Mouse (Mus musculus) heart, adult 8-10 months (tissue): ENCODE data around the gene Rnf145. TPM values are rescaled to one million over a fixed set of nuclear protein-coding genes. Genes with fewer than 3 reads are reported as not detected.
A peak's percentile ranks its signal among the peaks of the same experiment; 100 is the strongest.

Experiments used
- DNase-seq: peaks from one replicate; pipeline ENCODE4 v3.0.0; 2022; ENCODE audit warnings: low spot score
- total RNA-seq, 4 experiments: library from RNA; stranded (reverse); gene quantifications; 2 replicates each; pipeline ENCODE4 v1.2.4; 2022

Rnf145 gene
- total RNA-seq: 10 to 100 TPM; 11.0 to 21.4 (median 13.7) TPM

GRCm38 (mm10) chr11:44518281-44519095 lies at the start of gene Rnf145:
TSS of gene Rnf145 (plus strand) at chr11:44518964.
- peak; percentile 44 for DNase-seq

- peak; percentile 10 for DNase-seq
Observed at GRCm38 (mm10) chr11:44469646-44470431, 48.9 kb upstream of the Rnf145 start.

- peak; percentile 94 for DNase-seq
Observed at GRCm38 (mm10) chr11:44470432-44471336, 48.1 kb upstream of the Rnf145 start, which contains the start of gene Ublcp1. TSS of gene Ublcp1 (minus strand) at chr11:44470498.

DNA sequence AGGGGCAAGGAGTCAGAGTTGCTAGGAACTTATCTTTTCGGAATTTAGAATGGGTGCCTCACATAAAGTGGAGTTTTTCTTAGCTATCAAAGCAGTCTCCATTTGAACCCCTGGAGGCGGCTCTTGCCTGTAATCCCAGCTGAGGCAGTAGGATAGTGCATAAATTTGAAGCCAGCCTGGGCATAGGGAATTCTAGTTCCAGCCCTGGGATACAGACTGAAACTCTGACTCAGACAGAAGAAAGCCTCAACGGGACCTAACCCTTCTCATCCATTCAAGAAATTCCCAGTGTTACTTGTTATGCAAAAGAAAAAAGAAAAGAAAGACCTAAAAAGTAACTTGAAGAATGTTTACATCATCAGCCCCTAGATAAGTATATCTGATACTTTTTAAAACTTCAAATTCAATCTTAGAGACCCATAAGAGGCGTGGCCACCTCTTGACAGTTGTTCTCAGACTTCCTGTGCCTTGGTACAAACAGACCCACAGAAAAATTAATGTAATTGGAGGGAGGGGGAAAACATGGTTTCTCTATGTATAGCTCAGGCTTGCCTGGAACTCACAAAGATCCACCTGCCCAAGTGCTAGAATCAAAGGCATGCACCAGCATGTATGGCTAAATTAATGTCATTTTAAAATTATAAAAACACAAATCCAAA lies 47.3 kb upstream of the Rnf145 start:
- peak; percentile 12 for DNase-seq

- no peak for DNase-seq
Observed at GRCm38 (mm10) chr11:44475467-44475866, 43.3 kb upstream of the Rnf145 start.

GRCm38 (mm10) chr11:44476445-44476844 lies 42.3 kb upstream of the Rnf145 start:
- no peak for DNase-seq

GRCm38 (mm10) chr11:44478382-44478781 lies 40.4 kb upstream of the Rnf145 start:
- DNase-seq: no peak

DNA sequence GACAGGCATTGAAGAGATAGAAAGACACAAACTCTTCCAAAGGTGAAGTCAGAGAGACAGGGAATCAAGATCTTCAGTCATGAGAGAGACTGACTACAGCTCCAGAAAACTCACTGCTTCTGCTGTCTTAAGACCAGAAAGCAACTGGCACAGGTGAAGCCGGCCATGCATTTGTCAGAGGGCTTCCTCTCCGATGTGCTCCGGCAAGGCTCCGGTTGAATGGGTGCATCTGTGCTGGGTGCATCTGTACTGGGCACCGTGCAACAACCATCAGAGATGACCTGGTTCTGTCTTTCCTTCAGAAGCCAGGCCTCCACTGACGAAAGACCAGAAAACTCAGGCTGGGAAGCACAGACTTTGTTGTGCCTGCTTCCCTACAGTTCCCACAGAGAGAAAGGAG lies 38.5 kb upstream of the Rnf145 start:
- no peak for DNase-seq

DNA sequence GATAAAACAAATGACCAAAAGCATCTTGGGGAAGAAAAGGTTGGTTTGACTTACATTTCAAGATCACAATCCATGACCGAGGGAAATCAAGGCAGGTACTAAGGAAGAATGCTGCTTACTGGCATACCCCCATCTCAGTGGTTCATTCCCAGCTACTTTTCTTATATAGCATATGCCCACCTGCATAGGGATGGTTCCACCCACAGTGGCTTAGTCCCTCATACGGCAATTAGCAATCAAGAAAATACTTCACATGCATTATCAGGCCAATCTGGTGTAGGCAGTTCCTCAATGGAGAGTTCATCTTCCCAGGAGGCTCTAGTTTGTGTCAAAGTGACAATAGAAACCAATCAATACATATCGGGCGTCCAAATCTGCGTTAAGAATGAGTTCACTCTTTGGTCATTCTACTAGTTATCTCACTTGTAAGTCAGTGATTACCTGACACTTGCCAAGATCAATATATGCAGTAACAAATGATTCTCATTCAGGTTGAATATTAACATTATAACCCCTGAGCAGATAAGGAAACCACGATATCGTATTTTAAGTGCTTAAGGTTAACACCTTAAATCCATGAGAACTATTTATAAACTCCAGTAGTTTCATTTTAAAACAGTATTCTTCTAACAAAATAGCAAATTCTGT lies 33.6 kb upstream of the Rnf145 start:
- DNase-seq: no peak

DNA sequence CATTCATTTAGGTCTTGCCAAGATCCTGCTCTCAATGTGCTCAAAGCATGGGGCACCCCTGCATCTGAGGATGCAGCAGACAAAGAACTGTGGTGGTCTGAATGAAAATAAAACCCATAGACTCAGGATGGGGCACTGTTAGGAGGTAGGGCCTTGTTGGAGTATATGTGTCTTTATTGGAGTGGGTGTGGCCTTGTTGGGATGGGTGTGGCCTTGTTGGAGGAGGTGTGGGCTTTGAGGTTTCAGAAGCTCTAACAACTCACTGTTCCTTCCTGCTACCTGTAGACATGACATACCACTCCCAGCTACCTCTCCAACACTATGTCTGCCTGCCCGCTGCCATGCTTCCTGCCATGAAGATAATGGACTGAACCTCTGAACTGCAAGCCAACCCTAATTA lies 29.6 kb upstream of the Rnf145 start:
- DNase-seq: no peak

DNA sequence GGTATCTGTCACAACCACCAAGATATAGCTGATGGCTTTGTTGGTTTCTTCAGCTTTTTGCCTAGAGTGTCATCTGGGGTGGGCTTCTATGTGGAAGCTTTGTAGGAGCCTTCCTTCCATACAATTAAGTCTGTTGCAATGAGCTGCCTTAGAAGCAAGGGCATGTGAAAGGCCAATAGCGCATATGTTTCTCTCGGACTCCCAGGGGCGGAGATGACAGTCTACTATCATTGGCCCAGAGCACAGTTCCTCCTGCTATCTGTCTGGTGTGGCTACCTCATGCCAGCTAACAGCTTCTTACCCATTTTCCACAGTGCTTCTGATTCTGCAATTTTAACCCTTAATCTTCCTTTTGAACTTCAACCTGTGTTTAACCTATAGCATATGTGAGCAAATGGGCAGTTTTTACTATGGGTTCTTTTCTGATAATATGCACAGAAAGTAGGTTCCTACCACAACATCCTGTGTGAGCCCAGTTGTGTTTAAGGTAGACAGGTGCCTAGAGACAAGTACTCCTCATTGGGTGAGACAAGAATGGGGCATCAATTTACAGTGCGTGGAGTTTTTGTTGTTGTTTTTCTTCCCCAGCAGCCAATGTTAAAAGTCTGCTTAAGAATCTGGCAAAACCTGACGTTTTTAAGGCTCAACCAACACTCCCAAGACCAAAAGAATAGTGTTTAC lies 24.0 kb upstream of the Rnf145 start:
- DNase-seq: no peak

GRCm38 (mm10) chr11:44496217-44496616 lies 22.5 kb upstream of the Rnf145 start:
- peak; percentile 23 for DNase-seq

GRCm38 (mm10) chr11:44498412-44499272 lies 20.1 kb upstream of the Rnf145 start:
- no peak for DNase-seq

GRCm38 (mm10) chr11:44500966-44501365 lies 17.8 kb upstream of the Rnf145 start:
- no peak for DNase-seq

- DNase-seq: no peak
Observed at GRCm38 (mm10) chr11:44501477-44501876, 17.3 kb upstream of the Rnf145 start.

DNA sequence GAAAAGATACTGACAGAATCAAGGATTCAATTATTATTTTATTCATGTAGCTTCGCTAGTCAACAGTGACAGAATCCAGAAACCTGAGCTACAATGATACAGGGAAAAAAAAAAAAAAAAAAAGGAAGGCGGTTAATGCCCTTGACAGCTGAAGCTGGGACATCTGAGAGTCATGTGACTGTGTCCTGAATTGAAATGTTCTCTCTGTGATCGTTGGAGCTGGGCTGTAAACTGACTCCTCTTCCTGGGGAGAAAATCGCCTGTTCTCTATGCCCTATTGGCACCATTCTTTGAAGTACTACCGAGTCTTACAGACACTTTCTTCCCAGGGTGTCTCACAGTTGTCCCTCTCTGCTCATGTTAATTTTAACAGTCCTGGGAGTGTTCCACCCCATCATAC lies 15.8 kb upstream of the Rnf145 start:
- DNase-seq: no peak

DNA sequence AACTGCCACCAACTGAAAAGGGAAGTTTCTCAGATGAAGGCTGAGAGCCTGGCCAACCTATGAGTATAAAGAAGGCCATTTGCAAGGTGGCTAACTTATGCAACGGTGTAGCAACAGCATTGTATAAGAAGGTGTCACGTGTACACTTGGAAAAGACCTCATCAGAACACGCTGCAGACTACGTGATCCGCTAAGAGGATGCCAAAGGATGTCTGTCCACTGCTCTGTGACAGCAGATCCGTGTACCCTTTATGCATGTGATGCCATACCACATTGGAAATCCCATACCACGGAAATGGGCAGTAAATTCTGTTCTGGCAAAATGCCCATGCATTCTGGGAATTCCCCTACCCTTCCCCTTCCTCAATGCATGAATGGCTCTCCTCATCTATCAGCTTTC lies 14.6 kb upstream of the Rnf145 start:
- no peak for DNase-seq

DNA sequence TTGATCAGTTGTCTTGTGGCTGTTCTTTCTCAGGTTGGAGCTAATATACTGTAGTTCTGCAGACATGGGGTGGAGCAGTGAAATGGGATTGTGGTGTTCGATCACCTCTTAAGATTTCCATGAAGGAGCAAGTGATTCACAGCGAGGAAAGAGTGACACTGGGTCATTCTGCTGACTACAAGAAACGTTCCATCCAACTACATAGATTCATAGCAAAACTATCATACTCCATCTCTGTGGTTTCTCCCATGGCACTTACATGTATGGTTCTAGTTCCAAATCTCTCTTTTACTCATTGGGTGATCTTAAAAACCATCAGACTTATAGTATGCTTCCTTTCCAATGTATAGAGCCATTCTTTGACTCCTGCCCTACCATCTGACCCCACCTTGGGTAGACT lies 14.0 kb upstream of the Rnf145 start:
- DNase-seq: no peak

DNA sequence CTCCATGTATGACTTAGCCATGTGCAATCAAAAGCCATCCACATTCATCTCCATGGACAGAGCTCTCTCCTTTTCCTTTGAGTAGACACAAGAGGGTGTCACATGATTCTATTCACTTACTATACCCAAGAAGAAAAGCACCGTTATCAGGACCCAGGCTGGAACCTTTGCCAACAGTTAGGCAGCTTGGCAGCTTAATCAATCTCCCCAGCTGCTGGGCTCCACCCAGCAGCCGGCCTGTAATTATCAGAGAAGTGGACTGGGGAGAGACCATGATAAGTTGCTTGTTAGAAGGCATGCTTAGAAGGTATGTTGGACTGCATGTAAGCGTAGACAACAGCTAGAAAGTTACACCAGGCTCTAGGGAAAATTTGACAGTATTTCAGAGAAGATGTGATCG lies 9.9 kb upstream of the Rnf145 start:
- no peak for DNase-seq
